Mouse (Mus musculus): ENCODE data around the gene Arhgef11.

- TF ChIP-seq CTCF (IDR thresholded peaks at IDR 0.05; ENCODE audit: control insufficient read depth, insufficient read depth, insufficient read length) (no peak), MYOD1 (IDR thresholded peaks at IDR 0.05; ENCODE audit: control insufficient read depth, insufficient read length, low read depth) (no peak)
These were observed 146.4 kb downstream of the Arhgef11 start for GRCm38 (mm10) chr3:87763683-87764289.
